Mouse (Mus musculus) liver, postnatal 0 days (tissue): Measurements from ENCODE around the gene Ube3b. TPM values are rescaled to one million over a fixed set of nuclear protein-coding genes. Genes with fewer than 3 reads are reported as not detected.

ENCODE experiments used
- ATAC-seq: fragments of 200-750 bp; cut with Nextera tagmentation; 2 replicates; pipeline ENCODE4 v1.8.0; 2017; ENCODE audit warnings: mild to moderate bottlenecking, moderate library complexity
- DNase-seq: peaks from one replicate; pipeline ENCODE4 v3.0.0-alpha.2; 2016
- H3K27ac ChIP-seq: fragments of 300-500 bp; sonication (generic); 2 replicates; pipeline ENCODE4 v1.5.1; 2014; ENCODE audit warnings: antibody characterized with exemption, moderate library complexity, mild to moderate bottlenecking, low read depth
- H3K27me3 ChIP-seq: fragments of 300-500 bp; sonication (generic); 2 replicates; pipeline ENCODE4 v1.6.1; 2014; ENCODE audit warnings: low read length, control low read depth, mixed read lengths; ENCODE audit not compliant: insufficient read depth
- H3K36me3 ChIP-seq: fragments of 300-500 bp; sonication (generic); replicated peaks from 2 replicates; pipeline ENCODE4 v1.6.1; 2014; ENCODE audit warnings: mild to moderate bottlenecking, control low read depth, low read length, moderate library complexity, mixed read lengths; ENCODE audit not compliant: insufficient read depth
- H3K4me1 ChIP-seq: fragments of 300-500 bp; sonication (generic); 2 replicates; pipeline ENCODE4 v1.6.1; 2014; ENCODE audit warnings: antibody characterized with exemption, mild to moderate bottlenecking, control low read depth; ENCODE audit not compliant: insufficient read depth
- H3K4me2 ChIP-seq: fragments of 300-500 bp; sonication (generic); 2 replicates; pipeline ENCODE4 v1.6.1; 2014; ENCODE audit warnings: low read depth, mild to moderate bottlenecking, low read length, moderate library complexity, mixed read lengths
- H3K4me3 ChIP-seq: fragments of 300-500 bp; sonication (generic); 2 replicates; pipeline ENCODE4 v1.5.1; 2014; ENCODE audit warnings: low read depth, low read length
- H3K9ac ChIP-seq: fragments of 300-500 bp; sonication (generic); replicated peaks from 2 replicates; pipeline ENCODE4 v1.6.1; 2014; ENCODE audit warnings: mild to moderate bottlenecking, moderate library complexity
- H3K9me3 ChIP-seq: fragments of 300-500 bp; sonication (generic); 2 replicates; pipeline ENCODE4 v1.6.1; 2016; ENCODE audit warnings: mild to moderate bottlenecking, control low read depth, low read length, mixed read lengths
- CTCF ChIP-seq: sonication (generic); IDR thresholded peaks from 2 replicates; pipeline ENCODE4 v1.5.1; 2016; ENCODE audit warnings: antibody characterized with exemption, low read depth
- EP300 ChIP-seq: IDR thresholded peaks from 2 replicates; pipeline ENCODE4 v1.6.1; 2016; ENCODE audit warnings: antibody characterized with exemption, low read depth, mild to moderate bottlenecking
- WGBS: fragments of 180-500 bp; shearing (Covaris S2); extraction: QIAGEN DNeasy Blood & Tissue Kit; methylation state at CpG from one replicate; pipeline ENCODE4 v1.1.7; 2014; ENCODE audit not compliant: insufficient replicate concordance; 5-methylcytosine and 5-hydroxymethylcytosine counted together
- polyA plus RNA-seq: library from polyadenylated mRNA; unstranded; fragments of >200 nt; fragmentation: Nextera tagmentation; extraction: Ambion mirVana; gene quantifications from 2 replicates; pipeline ENCODE4 v1.2.1, GENCODE M21; 2015

The Ube3b gene
- polyA plus RNA-seq, result 11.1 and 11.3 TPM in 2 replicates

DNA sequence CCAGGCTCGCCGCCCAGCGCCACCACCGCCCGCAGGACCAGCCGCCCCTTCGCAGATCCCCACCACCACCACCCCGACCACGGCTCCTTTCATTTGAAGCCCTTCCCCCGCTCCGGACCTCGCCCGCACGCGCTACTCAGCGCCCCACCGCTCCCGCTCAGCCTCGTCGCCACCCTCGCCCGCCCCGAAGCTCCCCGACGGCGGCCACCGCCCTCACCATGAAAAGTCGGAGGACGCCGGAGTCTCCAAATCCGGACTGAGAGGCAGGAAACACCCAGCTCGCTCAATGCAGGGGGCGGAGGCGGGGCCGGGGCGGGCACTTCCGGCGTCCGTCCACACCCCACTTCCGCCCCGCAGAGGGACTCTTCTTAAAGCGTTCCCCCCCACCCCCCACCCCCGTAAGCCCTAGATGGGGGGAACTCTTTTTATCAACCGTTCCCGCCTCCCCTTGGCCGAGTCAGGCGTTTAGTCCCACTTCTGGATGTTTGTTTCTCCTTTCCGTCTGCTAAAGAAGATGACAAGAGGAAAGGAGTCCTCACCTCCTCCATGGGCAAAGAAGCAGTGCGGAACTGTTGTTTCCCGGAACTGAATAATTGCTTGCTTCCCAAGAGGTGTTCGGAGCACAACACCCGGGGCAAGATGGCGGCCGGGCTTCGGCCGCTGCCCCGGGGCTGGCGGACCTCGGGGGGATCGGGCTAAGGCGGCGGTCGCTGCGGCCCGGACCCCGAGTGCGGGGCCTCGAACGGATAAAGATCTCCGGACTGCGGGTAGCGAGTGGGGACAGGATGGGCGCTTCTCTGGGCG lies at the start of gene Ube3b, which contains the start of gene Kctd10:
TSS of gene Ube3b (plus strand) at position 399 of the 804 bp plus-strand sequence.
TSS of gene Kctd10 (minus strand) at position 300 of the 804 bp plus-strand sequence.
- peak within 1 kb of the TSS; percentile 81 for H3K4me3 ChIP-seq
- DNase-seq (peak; percentile 94), ATAC-seq (peak; percentile 97)
- peaks cover 38% of the 10 kb centered on the region for H3K4me1 ChIP-seq
- peak within 1 kb of the TSS; percentile 96 for H3K27ac ChIP-seq
- peak within 1 kb of the TSS; percentile 98 for H3K4me2 ChIP-seq
- TF ChIP-seq CTCF (no peak), EP300 (peak; percentile 67)
- no peaks in the 10 kb centered on the region for H3K9me3 ChIP-seq
- H3K9ac ChIP-seq, result peak within 1 kb of the TSS; percentile 92
- WGBS, result under 1% methylated on average over 71 of the region's 74 CpGs
- no peaks in the 10 kb centered on the region for H3K27me3 ChIP-seq
- H3K36me3 ChIP-seq, result peaks cover 19% of the 10 kb centered on the region

DNA sequence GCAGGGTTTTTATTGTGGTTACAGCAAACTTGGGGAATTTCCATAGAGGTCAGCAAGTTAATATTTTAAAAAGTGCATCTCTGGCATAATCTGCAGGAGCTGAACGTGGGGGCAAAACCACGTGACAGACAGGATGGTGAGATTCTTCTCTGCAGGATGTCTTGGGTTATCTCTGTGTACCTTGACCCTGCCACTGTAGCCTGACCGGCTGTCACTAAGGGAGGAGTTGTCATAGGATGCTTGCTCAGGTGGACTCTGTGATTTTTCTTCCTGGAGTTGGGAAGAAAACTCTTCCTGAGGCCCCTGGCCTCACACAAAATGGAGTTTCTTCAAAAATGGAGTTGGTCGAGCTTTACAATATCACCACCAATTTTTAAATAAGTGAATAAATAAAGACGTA lies 37.4 kb upstream of the Ube3b start:
- Histone ChIP-seq H3K4me3 (no peak overlapping the region), H3K27ac (no peak overlapping the region), H3K4me2 (no peak overlapping the region), H3K9ac (no peak overlapping the region), H3K36me3 (no peaks in the 10 kb centered on the region), H3K4me1 (no peaks in the 10 kb centered on the region), H3K27me3 (no peaks in the 10 kb centered on the region), H3K9me3 (no peaks in the 10 kb centered on the region)
- no peak for TF ChIP-seq CTCF
- TF ChIP-seq EP300, result no peak
- 46% methylated on average over 5 of the region's 5 CpGs for WGBS
- no peak for DNase-seq
- no peak for ATAC-seq

DNA sequence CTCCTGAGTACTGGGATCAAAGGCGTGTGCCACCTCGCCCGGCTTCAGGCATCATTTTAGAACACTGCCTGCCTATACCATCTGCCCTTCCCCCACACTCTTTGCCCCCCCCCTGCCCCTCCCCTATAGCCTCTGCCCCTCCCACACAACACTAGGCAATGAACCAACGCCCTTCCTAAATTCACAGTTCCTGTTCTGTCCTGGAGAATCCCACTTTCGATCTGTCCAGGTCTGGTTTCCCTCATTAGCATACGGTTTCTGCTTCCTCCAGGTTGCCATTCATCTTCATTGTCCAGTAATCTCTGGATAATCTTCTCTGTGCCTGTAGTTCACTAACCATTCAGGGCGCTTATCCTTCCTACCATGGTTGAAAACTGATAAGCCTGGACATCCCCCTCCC lies 36.8 kb upstream of the Ube3b start:
- WGBS, result 65% methylated on average over 7 of the region's 7 CpGs

DNA sequence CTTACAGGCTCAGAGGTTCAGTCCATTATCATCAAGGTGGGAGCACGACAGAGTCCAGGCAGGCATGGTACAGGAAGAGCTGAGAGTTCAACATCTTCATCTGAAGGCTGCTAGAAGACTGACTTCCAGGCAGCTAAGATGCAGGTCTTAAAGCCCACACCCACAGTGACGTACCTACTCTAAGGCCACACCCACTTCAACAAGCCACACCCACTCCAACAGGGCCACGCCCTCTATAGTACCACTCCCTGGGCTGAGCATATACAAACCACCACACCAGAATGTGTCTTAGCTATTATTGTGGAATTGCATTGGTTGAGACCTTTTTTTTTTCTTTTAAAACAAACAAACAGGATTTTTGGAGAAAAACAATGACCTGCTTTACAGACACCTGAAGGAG lies 34.9 kb upstream of the Ube3b start:
- no peak overlapping the region for H3K4me2 ChIP-seq
- DNase-seq (no peak), ATAC-seq (no peak)
- no peaks in the 10 kb centered on the region for H3K9me3 ChIP-seq
- no peaks in the 10 kb centered on the region for H3K27me3 ChIP-seq
- no peak overlapping the region for H3K27ac ChIP-seq
- TF ChIP-seq EP300 (no peak), CTCF (no peak)
- H3K4me1 ChIP-seq, result no peaks in the 10 kb centered on the region
- WGBS, result 56% methylated on average over 3 of the region's 3 CpGs
- no peaks in the 10 kb centered on the region for H3K36me3 ChIP-seq
- no peak overlapping the region for H3K4me3 ChIP-seq
- H3K9ac ChIP-seq, result no peak overlapping the region

More for the DNA sequence above, 36.8 kb upstream of the Ube3b start:
- no peak overlapping the region for H3K9ac ChIP-seq
- DNase-seq (no peak), ATAC-seq (no peak)
- no peaks in the 10 kb centered on the region for H3K27me3 ChIP-seq
- H3K9me3 ChIP-seq, result no peaks in the 10 kb centered on the region
- TF ChIP-seq EP300 (no peak), CTCF (no peak)
- no peak overlapping the region for H3K27ac ChIP-seq
- no peaks in the 10 kb centered on the region for H3K36me3 ChIP-seq
- H3K4me1 ChIP-seq, result no peaks in the 10 kb centered on the region
- no peak overlapping the region for H3K4me3 ChIP-seq
- H3K4me2 ChIP-seq, result no peak overlapping the region

DNA sequence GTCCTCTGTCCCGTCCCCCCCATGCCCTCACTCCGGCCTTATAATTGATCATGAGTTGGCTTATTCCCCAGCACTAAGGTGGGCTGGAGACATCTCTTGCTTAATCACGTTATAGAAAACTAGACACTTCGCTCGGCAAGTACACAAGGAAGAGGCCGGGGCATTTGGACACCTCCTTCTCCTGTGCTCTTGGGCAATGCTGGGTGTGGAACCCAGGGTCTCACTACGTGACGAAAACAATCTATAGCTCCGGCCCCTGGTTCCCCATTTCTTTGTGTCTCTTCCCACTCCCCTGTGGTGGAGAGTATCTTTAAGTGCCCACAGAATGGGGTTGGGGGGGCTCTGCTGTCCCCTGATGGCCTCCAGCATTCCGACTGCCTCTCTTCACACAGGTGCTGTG lies 33.4 kb upstream of the Ube3b start:
- no peak for ATAC-seq
- no peaks in the 10 kb centered on the region for H3K9me3 ChIP-seq
- no peak overlapping the region for H3K27ac ChIP-seq
- H3K27me3 ChIP-seq, result no peaks in the 10 kb centered on the region
- 64% methylated on average over 10 of the region's 10 CpGs for WGBS
- no peak overlapping the region for H3K4me3 ChIP-seq
- H3K9ac ChIP-seq, result no peak overlapping the region
- H3K4me1 ChIP-seq, result no peaks in the 10 kb centered on the region
- no peak overlapping the region for H3K4me2 ChIP-seq
- DNase-seq, result no peak
- no peak for TF ChIP-seq CTCF
- TF ChIP-seq EP300, result no peak
- H3K36me3 ChIP-seq, result no peaks in the 10 kb centered on the region

DNA sequence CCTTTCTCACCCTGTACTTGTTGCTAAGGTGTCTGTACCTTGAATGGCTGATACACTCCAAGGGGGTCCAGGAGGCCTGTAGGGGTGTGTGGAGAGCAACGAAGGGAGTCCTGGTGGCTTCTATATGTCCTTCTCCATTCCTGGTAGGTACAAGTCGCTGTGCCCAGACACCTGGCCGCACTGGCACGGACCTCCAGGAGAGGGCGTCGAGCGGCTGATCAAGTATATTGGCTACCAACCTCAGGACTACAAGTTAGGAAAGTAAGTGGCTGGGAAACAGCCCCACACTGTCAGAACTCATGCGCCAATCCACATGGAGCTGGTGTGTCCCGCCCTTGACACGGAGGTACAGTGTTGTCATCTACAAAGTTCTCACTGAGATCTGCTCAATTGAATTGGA lies 28.9 kb upstream of the Ube3b start:
- WGBS, result 63% methylated on average over 10 of the region's 10 CpGs
- TF ChIP-seq CTCF, result peak; percentile 40
- no peak for TF ChIP-seq EP300

More for the DNA sequence above, 28.9 kb upstream of the Ube3b start:
- H3K27ac ChIP-seq, result no peak overlapping the region
- no peaks in the 10 kb centered on the region for H3K27me3 ChIP-seq
- no peak for ATAC-seq
- H3K4me3 ChIP-seq, result no peak overlapping the region
- DNase-seq, result no peak
- H3K36me3 ChIP-seq, result no peaks in the 10 kb centered on the region
- H3K4me1 ChIP-seq, result no peaks in the 10 kb centered on the region
- H3K9ac ChIP-seq, result no peak overlapping the region
- no peak overlapping the region for H3K4me2 ChIP-seq
- no peaks in the 10 kb centered on the region for H3K9me3 ChIP-seq
